Mouse (Mus musculus) layer of hippocampus, postnatal 25 days (tissue): ENCODE measurements around the gene Gan. TPM values are rescaled to one million over a fixed set of nuclear protein-coding genes. Genes with fewer than 3 reads are reported as not detected.
A peak's percentile ranks its signal among the peaks of the same experiment; 100 is the strongest.

Source experiments
- DNase-seq, 2 experiments: peaks; one replicate each; pipeline ENCODE4 v3.0.0; 2022; ENCODE audit warnings: mixed read lengths in 2 of 2, low spot score in 1 of 2; ENCODE audit errors: extremely low spot score in 1 of 2
- total RNA-seq, 2 experiments: library from RNA; stranded (reverse); gene quantifications; 2 replicates each; pipeline ENCODE4 v1.2.3; 2021

Gan gene
- total RNA-seq, 2 experiments from 2014 or later, result 15.0 to 18.3 TPM

DNA sequence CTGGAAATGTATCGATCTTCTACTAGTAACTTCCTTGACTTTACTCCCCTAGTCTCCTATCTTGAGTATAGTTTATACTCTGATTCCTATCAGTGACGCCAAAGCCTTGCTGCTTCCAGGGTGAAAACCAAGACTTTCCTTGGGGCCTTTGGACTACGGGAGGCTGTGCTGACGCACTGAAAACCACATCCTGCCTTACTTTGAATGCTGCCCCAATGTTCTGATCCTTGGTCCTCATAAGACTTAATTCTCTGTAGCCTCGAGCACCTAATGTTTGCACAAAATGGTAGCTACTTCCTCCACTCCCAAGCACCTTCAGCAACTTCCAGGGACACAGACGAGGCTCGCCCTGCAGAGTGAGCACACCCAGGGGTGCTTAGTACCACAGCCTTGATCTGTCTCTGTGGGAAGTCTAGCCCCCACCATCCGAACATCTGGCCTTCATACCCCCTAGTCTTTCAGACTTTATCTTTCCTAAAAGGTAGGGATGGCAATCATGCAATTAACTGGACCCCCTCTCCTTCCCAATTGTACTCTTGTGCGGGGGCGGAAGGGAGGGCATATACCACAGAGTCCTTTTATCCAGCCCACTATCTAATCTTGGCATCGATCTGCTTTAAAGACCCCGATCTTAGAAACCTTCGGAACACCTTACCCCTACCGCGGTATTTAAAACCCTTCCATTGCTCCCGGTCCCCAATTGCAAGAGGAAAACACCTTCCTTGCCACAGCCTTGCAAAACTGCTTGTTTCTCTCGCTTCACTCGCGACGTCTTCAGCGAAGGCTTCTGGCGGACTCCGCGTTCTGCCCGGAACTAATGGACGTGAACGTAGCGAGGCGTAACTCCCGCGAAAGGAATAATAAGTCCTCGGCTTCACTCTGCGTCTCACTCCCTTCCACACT, 818 bp upstream of the Gan start:
- DNase-seq, result no peak

DNA sequence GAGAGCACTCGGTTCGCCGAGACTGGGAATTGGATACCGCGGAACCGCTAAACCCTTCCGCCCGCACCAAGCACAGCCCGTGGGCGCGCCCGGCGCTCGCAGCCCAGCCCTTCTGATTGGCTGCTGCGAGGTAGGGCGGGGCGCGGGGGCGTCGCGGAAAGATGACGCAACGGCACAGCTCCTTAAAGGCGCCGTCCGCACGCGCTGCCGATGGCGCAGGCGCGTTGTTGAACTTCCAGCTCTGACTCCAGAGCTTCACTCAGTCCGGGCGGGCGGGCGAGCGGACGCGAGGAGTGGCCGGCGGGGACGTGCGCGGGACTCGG, 205 bp upstream of the Gan start:
- DNase-seq, result peak; percentile 96 to 98

DNA sequence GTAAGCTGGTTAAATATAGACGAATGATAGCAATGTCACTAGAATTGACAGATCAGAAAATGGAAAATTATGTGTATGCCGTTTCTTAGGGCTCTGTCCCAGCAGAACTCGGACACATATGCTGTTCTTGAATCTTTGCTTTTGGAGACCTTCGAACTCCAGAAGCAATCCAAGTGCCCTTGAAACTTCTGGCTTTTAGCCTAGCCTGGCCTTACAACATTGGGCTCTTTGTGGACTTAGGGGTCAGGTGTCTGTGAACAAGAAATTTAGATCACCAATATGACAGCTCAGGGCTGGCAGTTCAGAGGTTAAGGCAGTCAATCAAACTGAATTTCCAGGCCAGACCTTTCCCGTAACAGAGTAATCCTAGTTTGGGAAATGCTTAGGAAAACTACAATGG, 1.1 kb downstream of the Gan start:
- no peak for DNase-seq

DNA sequence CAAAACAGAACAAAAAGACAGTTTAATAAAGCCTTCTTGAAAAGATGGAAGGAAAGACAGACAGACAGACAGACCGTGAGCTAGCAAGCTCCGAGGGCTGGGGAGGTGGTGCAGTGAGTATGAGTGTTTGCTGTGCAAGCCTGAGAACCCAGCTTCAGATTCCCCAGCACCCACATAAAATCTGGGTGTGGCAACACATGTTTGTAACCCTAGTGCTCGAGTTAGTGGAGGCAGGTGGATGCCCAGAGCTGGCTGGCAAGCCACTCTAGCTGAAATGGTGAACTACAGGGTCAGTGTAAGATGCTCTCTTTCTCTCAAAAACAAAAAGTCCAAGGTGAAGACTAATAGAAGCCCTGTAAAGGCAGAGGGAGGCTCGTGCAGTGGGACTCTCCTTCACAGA, 7.0 kb downstream of the Gan start:
- no peak for DNase-seq

DNA sequence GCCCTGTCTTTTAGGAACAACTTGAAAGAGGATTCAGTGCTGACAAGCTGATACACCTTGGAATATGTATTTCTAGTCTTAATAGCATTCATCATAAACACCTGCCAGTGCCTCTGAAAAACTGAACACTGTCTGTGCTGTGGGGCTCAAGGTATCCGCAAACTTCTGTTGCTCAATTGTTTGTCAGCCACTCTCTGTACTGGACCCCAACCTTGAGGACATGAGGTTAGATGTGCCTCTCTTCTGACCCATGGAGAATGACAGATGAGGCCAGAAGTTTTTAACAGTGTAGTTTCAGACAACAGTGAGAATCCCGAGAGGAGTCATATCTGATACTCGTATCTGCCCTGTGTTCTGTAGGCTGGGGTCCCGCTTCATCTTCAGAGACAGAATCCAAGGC, 7.6 kb downstream of the Gan start:
- DNase-seq, result no peak

DNA sequence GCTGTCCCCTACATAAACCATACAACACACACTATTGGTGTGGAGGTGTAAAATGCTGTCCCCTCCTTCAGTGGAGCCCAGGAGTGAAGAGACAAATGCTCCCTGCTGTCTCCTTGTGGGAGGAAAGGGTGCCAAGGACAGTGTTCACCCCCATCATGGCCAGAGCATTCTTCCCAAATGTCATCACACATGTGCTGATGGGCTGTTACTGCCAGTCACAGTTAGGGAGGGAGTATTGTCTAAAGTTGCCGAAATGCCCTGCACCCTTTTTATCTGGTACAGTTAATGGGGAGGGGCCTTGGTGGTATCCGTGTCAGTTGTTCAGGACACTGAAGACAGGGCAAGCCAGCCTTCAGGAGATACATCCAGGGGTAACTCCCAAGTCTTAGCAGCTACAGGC, 8.6 kb downstream of the Gan start:
- DNase-seq, result no peak

DNA sequence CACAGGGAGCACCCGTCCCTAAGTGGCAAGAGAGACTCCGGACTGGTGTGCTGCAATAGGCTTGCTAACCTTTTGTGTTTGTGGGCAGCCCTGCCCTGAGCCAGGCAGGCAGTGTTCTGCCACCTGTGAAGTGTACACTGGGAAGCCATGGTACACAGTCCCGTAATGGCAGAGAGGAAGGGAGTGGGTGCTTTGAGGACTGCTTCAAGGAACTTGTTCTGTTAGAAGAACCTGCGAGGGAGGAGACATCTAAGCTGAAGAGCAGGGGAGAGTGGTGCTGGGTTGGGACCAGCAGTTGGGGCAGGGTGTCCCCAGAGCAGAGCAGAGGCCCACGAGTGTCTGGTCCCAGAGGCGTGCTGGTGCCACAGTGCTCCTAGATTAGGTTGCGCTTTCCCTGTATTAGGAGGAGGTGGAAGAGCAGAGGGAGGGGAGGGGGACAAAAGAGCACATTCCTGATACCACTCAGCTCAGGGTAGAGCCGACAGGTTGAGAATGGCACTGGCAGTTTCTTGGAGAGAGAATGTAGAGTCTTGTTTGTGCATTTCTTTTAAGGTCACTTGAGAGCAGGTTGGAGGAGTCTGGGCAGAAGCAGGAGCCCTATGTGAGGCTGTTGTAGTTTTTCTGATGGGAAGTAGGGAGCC, 9.4 kb downstream of the Gan start:
- DNase-seq, result no peak

DNA sequence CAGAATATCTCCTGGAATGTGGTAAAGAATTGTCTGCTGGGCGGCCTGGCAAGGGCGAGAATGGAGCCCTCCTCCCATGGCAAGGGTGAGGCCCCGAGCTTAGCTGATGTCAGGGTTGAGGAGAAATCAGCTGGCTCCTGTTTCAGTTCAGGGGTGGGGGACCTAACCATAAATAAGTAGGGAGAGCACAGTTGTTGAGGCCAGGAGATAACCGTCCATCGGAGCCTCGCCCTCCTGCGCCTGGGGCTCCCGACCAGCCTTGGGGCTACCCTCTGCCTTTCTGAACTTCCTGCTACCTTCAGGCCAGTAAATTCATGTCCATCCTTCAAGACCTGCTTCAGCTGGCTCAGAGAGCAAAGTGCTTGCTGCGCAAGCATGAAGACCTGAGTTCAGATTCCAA, 10.4 kb downstream of the Gan start:
- no peak for DNase-seq

DNA sequence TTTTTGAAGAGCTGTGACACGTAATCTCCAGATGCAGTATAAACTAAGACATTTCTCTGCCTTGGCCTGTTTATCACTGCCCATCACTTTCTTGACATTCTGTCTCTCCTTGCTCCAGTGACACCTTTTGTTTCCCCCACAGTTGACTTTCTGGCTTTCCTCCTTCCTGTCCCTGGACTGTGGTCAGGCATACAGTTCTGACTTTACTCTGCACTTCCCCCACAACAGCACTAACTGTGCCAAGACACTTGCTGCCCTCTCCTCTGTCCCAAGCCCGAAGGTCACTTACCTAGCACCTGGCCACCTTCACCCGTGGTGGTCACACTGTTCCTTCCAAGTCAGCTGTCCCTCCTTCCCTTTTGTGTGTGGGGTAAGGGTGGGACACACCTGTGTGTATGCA, 13.9 kb downstream of the Gan start:
- DNase-seq, result no peak

DNA sequence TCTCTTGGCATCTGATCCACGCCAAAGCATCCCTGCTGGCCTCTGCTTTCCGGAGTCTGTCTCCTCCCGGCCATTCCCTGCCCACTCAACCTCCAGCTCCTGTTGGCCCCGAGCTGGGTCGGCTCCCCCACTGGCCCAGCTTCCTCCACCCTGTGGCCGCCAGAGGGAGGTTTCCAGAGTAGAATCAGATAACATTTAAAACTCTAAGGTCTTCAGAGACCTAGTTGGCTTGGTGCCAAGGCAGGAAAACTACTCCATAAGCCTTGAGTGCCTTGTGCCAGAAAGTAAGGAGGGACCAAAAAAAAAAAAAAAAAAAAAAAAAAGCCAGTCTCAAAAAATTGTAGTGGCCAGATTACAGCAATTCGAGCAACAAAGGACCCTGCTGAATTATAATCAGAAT, 15.0 kb downstream of the Gan start:
- no peak for DNase-seq

DNA sequence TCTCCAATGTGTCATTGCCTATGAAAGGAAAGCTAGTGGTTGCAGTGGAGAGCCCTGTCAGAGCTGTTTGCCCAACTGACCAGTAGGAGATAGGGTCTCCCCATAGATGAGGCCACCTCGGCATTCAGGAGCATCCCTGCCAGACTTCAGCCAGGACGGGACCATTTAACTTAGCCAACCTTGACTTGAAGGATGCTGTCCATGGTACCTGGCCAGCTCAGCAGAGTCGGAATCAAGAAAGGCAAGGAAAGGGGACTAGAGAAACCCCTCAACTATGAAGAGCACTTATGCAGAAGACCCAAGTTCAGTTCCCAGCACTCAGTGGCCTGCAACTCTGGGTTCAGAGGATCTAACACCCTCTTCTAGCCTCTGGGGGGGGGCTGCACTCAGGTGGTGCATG, 15.8 kb downstream of the Gan start:
- DNase-seq, result no peak

DNA sequence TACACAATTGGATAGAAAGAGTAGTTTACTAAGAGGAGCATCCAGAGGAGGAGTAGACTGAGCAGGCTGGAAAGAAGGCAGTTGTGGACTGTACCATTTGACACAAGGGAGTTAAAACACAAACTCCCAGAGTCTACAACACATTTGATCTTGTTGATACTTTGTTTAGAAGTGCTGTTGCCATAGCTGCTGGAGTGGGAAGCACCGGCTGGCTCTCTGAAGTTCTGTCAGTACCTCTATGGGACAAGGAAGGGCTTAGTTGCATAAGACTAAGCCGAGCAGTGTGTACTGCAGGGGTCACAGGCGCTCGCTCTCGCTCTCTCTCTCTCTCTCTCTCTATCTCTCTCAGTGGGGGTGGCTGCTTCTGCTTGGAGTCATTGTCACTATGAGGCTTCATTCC, 16.6 kb downstream of the Gan start:
- DNase-seq, result no peak

DNA sequence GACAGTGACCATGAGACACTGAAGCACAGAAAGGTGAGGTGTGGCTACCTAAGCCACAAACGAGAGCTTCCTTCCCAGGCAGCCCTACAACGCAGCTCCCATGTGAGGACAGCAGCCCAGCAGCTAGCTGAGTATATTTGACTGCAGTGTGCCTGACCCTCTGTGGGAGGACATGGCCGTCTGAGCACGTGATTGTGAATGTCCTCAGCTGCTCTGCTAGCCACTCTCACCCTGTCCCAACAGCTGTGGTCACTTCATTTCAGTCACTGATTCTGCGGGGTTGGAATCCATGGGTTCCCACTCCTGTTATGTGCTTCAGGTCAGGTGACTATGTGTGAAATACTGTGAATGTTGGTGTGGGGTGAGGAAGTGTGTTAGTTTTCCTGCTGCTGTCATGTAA, 18.4 kb downstream of the Gan start:
- no peak for DNase-seq

DNA sequence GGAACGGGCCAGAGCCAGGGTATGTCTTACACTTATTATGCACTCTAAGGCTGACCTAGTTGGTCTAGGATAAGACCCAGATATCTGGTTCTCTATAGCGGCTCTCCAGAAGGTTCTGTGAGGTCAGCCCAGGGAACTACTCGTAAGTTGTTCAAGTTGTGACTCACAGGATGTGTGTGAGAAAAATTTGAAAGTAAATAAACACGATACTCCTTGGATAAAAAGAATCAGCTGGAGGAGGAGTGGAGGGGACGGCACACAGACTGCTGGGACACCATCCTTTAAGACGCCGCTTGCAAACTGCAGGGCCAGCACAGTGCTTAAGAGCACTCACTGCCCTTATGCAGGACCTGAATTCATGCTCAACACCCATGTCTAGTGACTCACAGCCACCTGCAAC, 19.3 kb downstream of the Gan start:
- no peak for DNase-seq

DNA sequence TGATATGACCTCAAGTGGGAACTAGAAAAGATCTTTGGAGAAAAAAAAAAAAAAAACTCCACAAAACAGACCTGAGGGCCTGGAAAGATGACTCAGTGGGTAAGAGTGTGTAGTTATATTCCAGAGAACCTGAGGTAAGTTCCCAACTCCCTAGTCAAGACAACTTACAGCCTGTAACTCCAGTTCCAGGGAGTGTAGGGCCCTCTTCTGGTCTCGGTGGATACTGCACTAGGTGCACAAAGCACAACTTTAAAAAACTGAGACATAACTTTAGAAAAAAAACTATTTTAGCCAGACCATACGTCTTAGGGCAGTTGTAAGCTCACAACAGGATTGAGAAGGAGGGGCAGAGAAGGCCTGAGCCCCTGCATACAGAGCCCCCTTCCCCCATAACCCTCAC, 20.1 kb downstream of the Gan start:
- DNase-seq, result no peak

DNA sequence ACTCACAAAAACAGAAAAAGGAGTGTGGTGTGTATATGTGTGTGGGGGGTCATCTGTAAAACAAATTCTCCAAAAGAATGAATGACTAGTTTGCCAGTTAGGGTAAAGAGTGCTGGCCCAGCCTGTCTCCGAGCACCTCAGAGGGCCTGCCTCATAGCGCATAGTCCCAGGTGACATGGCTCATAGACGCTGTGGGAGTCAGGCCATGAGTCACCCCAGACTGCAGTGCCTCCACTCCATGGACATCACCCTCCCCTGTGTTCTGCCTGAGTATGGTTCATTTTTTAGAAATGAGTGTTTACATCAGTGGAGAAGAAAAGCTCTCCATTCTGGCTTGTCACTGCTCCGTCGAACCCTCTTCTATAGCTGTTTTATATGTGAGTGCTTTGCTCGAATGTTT, 20.7 kb downstream of the Gan start:
- no peak for DNase-seq

DNA sequence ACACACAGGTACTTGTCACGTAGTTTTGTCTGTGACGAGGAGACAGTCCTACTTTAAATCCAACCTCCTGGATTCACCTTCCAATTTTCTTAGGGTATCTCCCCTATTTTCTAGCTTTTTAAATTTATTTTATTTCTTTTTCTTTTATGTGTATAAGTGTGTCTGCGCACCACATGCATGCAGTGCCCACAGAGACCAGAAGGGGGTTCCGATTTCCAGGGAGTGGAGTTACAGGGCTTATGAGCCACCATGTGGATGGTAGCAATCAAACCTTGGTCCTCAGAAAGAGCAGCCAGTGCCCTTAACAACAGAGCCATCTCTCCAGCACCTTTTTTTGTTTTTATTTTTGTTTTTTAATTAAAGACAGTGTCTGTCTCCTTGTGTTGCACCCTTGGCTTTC, 24.8 kb downstream of the Gan start:
- no peak for DNase-seq

DNA sequence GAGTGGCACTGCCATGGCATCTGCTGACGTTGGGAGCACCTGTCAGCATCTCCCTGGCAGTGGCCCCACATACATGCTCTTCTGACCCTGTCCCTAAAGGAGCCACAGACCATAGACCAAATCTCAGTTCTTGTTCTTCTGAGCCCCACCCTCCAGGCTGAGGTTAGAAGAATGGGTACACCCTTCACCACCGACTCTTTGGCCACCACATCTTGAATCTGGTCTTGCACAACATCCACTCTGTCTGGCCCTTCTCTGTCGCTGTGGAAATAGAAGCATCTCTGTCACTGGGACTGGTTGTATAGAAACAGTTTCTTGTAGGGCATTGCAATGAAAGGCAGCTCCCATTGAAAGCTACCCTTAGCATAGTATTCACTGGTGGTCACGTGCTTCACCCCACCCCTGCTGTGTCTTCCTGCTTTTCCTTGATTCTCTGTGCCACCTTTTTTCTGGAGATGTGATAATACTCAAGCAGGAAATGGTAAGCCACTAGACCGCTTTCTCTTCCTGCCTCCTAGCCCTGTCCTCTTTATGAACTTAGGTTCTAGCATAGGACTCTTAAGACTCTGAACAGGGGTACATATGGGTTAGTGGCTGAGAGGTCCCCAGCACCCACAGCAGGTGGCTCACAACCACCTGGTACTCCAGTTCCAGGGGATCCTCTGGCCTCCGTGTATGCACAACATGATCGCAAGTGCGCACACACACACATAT, 25.9 kb downstream of the Gan start:
- DNase-seq, result no peak

DNA sequence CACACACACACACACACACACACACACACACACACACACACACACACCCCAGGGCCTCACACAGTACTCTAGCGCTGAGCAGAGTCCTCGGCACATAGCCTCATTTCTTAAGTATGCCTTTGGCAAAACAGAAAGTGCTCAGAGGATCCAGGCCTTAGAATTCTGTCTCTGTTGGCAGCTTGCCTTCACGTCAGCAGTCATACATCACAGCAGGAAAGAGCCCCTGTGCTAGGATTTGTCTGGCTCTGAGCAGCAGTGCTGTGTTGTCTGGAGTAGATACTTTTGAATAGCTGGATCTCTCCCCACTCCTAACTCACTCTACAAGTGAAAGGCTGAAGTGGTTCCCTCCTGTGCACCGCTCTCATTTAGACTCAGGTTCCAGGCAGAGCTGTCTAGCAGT, 36.4 kb downstream of the Gan start:
- DNase-seq, result no peak

DNA sequence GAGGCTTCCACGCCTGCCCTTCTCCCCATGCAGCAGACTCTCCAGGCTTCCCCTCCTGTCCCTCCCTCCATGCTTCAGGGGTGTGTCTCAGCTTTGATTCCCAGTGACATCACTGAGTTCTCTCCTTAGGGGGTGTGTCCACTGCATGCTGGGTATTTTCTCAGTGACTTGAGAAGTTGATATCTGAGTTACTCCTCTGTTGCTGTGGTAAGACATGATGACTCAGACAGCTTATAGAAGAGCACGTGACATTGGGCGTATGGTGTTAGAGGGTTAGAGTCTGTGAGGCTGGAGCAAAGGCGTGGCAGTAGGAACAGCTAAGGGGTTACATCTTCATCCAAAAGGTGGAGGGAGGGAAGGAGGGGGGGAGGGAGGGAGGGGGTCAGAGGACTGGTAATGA, 38.7 kb downstream of the Gan start:
- DNase-seq, result no peak

DNA sequence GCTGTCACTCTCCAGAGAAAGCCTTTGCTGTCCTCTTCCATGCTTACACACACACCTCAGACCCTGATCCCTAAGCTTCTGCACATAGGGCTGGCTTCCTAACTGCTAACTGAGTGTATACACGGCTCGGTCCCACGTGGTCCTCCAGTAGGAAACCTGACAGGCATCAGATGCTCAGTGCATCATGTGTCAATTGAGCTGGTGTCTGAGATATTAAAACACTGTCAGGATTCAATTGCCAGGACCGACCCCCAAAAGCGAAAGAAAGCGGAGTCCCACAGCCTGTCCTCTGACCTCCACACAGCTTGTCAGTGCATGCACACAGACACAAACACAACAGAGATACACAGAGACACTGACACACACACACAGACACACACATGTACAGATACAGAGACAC, 39.6 kb downstream of the Gan start:
- no peak for DNase-seq
